Mouse (Mus musculus): ENCODE measurements around the gene Tigd3.

GRCm38 (mm10) chr19:5845319-5846135, 48.4 kb downstream of the Tigd3 start:
- TF ChIP-seq CTCF (IDR thresholded peaks at IDR 0.05; ENCODE audit: insufficient read depth, low read length) (peak; percentile 13; the same call in 1 of the 2 replicates), POLR2A (IDR thresholded peaks at IDR 0.05; ENCODE audit: borderline replicate concordance, extremely low read depth, low read depth, low read length) (peak; percentile 98)

Measured in lung, adult 2 months (tissue).